Mouse (Mus musculus) cerebellum, adult 2 months (tissue): ENCODE results near the gene Lingo1.
A peak's percentile ranks its signal among the peaks of the same experiment; 100 is the strongest.

Source experiments
- CTCF ChIP-seq: fragments of 200-500 bp; IDR thresholded peaks from 2 replicates; pipeline ENCODE4 v1.5.1; 2011; ENCODE audit warnings: low read depth, mild to moderate bottlenecking, control low read depth, low read length, moderate library complexity, borderline replicate concordance; ENCODE audit not compliant: insufficient read depth
- POLR2A ChIP-seq: fragments of 200-500 bp; IDR thresholded peaks from 2 replicates; pipeline ENCODE4 v1.6.1; 2011; ENCODE audit warnings: low read length, control low read depth, borderline replicate concordance; ENCODE audit not compliant: insufficient read depth

GRCm38 (mm10) chr9:56636214-56636613 lies 160.1 kb downstream of the Lingo1 start:
- no peak for TF ChIP-seq POLR2A
- peak; percentile 99 for TF ChIP-seq CTCF
